Mouse (Mus musculus): ENCODE data around the gene Spindoc.

DNA sequence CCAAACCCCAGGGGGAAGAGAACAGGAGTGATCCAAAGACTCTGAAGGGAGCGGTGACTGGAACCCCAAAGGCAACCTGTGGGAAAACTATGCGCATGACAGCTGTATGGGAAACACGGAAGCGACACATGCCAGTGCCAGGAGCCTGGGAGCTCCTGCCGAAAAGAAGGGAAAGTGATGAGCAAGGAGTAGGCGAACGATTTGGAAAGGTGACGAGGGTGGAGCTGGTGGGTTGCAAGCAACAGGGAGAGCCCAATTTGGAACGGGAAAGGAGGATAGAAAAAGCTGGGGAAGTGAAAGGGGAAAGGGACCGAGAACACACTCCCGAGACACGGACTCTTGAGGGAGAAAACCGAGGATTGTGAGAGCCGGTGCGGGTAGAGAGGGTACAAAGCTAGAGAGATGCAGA is 42.4 kb downstream of the Spindoc start:
- no peak for TF ChIP-seq GATA1 (IDR thresholded peaks at IDR 0.05; ENCODE audit: borderline replicate concordance, low read length)
- TF ChIP-seq CTCF (IDR thresholded peaks at IDR 0.05; ENCODE audit: low read depth, low read length), result no peak
- TF ChIP-seq TAL1 (conservative IDR thresholded peaks at IDR 0.05; ENCODE audit: low read depth, low read length), result no peak

Measured in G1E (cell line).